In the genomic region with DNA sequence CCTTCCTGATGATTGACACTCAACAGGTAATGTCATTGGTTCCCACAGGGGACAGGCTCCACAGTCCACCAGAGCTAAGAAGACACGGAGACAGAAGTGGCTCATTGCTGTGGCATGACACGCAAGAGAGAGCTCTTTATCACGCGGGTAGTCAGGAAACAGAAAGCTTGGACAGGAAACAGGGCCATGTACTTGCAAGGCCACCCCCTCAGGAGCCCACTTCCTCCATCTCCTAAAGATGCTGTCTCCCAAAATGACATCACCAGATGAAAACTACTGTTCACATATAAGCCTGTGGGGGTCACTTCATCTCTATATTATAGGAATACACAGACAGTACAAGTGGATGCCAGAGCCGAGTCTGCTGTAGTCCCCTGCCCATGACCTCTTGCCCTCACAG, we compare ENCODE assay signal across 25 mouse cellular contexts. TPM values are rescaled to one million over a fixed set of nuclear protein-coding genes. Genes with fewer than 3 reads are reported as not detected.
DNase-seq lines count a peak whose midpoint lies in the region; ATAC-seq and TF ChIP-seq lines count a peak whose summit lies in the region.
"Had no signal": no experiment of that assay in that cellular context is flagged by ENCODE, and none has a peak within 500 bp of the region (broad histone marks: within the 10 kb centered on the region; RNA-seq: fewer than 3 reads in every experiment).

No protein-coding gene starts in this region.

- no peak overlapping the region for H3K4me3 ChIP-seq in spleen, adult 2 months (ENCODE audit: extremely low read depth, insufficient read depth, insufficient read length)
- H3K4me3 ChIP-seq: embryonic facial prominence, embryonic 10.5 days; hindbrain, embryonic 12.5 days; neural tube, embryonic 15.5 days had no signal

- TF ChIP-seq CTCF in spleen, adult 2 months (IDR thresholded peaks at IDR 0.05; ENCODE audit: extremely low read depth, insufficient read depth, insufficient read length, insufficient replicate concordance) = no peak

- peaks cover 17% of the 10 kb centered on the region for H3K4me1 ChIP-seq in spleen, adult 2 months (ENCODE audit: control insufficient read depth, insufficient read depth, insufficient read length)

- no peak for TF ChIP-seq POLR2A in spleen, adult 2 months (IDR thresholded peaks at IDR 0.05; ENCODE audit: low read depth, low read length)

- no peaks in the 10 kb centered on the region for H3K36me3 ChIP-seq in spleen, adult 2 months (ENCODE audit: control insufficient read depth, insufficient read depth, low read length)
- no peaks in the 10 kb centered on the region for H3K36me3 ChIP-seq in splenic B cell, adult 2 months (ENCODE audit: control insufficient read depth, insufficient read depth, low read length, poor library complexity, severe bottlenecking)
- H3K36me3 ChIP-seq: hindbrain, embryonic 12.5 days; neural tube, embryonic 15.5 days had no signal

- H3K27me3 ChIP-seq in spleen, adult 2 months (ENCODE audit: control insufficient read depth, insufficient read depth, low read length) = no peaks in the 10 kb centered on the region
- no peaks in the 10 kb centered on the region for H3K27me3 ChIP-seq in splenic B cell, adult 2 months (ENCODE audit: control insufficient read depth, insufficient read depth, low read length, poor library complexity, severe bottlenecking)
- H3K27me3 ChIP-seq: hindbrain, embryonic 12.5 days; neural tube, embryonic 15.5 days had no signal

- DNase-seq in frontal cortex, postnatal 14 days (ENCODE audit: low spot score in 2 of 2) = no peak
- peak in 1 of 2 experiments; percentile 39 for DNase-seq in spleen, adult 2 months (ENCODE audit: low read depth in 1 of 2, low spot score in 2 of 2)
- DNase-seq in spleen, postnatal 10 days (ENCODE audit: low spot score in 2 of 2) = no peak
- DNase-seq in splenic B cell, adult 2 months (ENCODE audit: low read depth, low spot score) = peak; percentile 77
- no peak for DNase-seq in gastrocnemius, adult 8-10 months (ENCODE audit: low spot score in 2 of 2)
- DNase-seq: adrenal gland, postnatal 25 days; cerebellum, adult 8-10 months; cerebellum, postnatal 36 days; gastrocnemius, postnatal 10 days; heart, adult 11 months; heart, postnatal 10 days; kidney, adult 2 months; lung, adult 18-20 months; lung, postnatal 14 days; right cerebral cortex, postnatal 14 days; thymus, adult 18-20 months; thymus, postnatal 36 days had no signal

- peak; percentile 20; the same call in 1 of the 2 replicates for ATAC-seq in frontal cortex, adult (ENCODE audit: low TSS enrichment)
- ATAC-seq in hematopoietic stem cell, adult 5-6 weeks (replicated peaks in 1 of 2; ENCODE audit: insufficient read depth in 1 of 2, low FRiP score in 2 of 2, low TSS enrichment in 1 of 2, low read depth in 1 of 2, poor library complexity in 2 of 2, severe bottlenecking in 2 of 2) = peak; percentile 47 to 61
- no peak for ATAC-seq in inflammation-experienced regulatory T-cells, adult 6 months

- WGBS in spleen, adult 2 months = 10% methylated on average over 5 of the region's 5 CpGs

- H3K27ac ChIP-seq in spleen, adult 2 months (ENCODE audit: insufficient read depth, low read length) = peak overlapping the region; percentile 37
- H3K27ac ChIP-seq: embryonic facial prominence, embryonic 10.5 days; hindbrain, embryonic 12.5 days; kidney, postnatal 0 days; neural tube, embryonic 15.5 days had no signal

RNA-seq across cellular contexts. Expression of gene Parp1, which starts 32.0 kb away (rescaled TPM):
- 42.7 and 44.5 TPM in 2 replicates for polyA plus RNA-seq in spleen, adult 2 months (2012; rRNA removed)
- total RNA-seq in hematopoietic stem cell, adult 5-6 weeks (2017) = 155 and 201 TPM in 2 replicates
- 10 to 100 TPM; 39.8 to 48.1 (median 42.4) TPM for polyA plus RNA-seq in inflammation-experienced regulatory T-cells, adult 6 months (2017; shearing (Covaris generic))
- 10 to 100 TPM; 52.8 to 68.4 (median 58.4) TPM for total RNA-seq in gastrocnemius, adult 8-10 months (2022)

RNA-seq across cellular contexts. Expression of gene Stum, which starts 53.4 kb away (rescaled TPM):
- polyA plus RNA-seq in spleen, adult 2 months (2012; rRNA removed) = 4.5 and 10.9 TPM in 2 replicates
- total RNA-seq in hematopoietic stem cell, adult 5-6 weeks (2017) = not detected in 2 replicates
- not detected for polyA plus RNA-seq in inflammation-experienced regulatory T-cells, adult 6 months (2017; shearing (Covaris generic))
- under 1 TPM; 0.12 to 0.75 (median 0.56) TPM for total RNA-seq in gastrocnemius, adult 8-10 months (2022)
- polyA plus RNA-seq: C2C12 had no signal
